Mouse (Mus musculus) embryonic facial prominence, embryonic 11.5 days (tissue): ENCODE results near the gene Sec24d. TPM values are rescaled to one million over a fixed set of nuclear protein-coding genes. Genes with fewer than 3 reads are reported as not detected.

Source experiments
- ATAC-seq: fragments of 200-750 bp; cut with Nextera tagmentation; replicated peaks from 2 replicates; pipeline ENCODE4 v1.8.0; 2017; ENCODE audit warnings: low read depth; ENCODE audit not compliant: insufficient number of reproducible peaks, low FRiP score, low TSS enrichment
- DNase-seq: peaks from one replicate; pipeline ENCODE4 v3.0.0-alpha.2; 2015; ENCODE audit warnings: low spot score
- H3K27ac ChIP-seq: fragments of 300-500 bp; sonication (generic); replicated peaks from 2 replicates; pipeline ENCODE4 v1.5.1; 2014; ENCODE audit warnings: mild to moderate bottlenecking, low read depth, low read length, control low read depth
- H3K27me3 ChIP-seq: fragments of 300-500 bp; sonication (generic); 2 replicates; pipeline ENCODE4 v1.6.1; 2014; ENCODE audit warnings: mild to moderate bottlenecking, low read length, moderate library complexity, mixed read lengths; ENCODE audit not compliant: control insufficient read depth, insufficient read depth
- H3K36me3 ChIP-seq: fragments of 300-500 bp; sonication (generic); replicated peaks from 2 replicates; pipeline ENCODE4 v1.6.1; 2014; ENCODE audit warnings: low read depth, mild to moderate bottlenecking, low read length, moderate library complexity, mixed read lengths; ENCODE audit not compliant: control insufficient read depth, insufficient read depth
- H3K4me1 ChIP-seq: fragments of 300-500 bp; sonication (generic); 2 replicates; pipeline ENCODE4 v1.6.1; 2014; ENCODE audit warnings: low read length, mixed read lengths; ENCODE audit not compliant: control insufficient read depth, insufficient read depth
- H3K4me2 ChIP-seq: fragments of 300-500 bp; sonication (generic); 2 replicates; pipeline ENCODE4 v1.6.1; 2014; ENCODE audit warnings: low read depth, mild to moderate bottlenecking, control low read depth, low read length, moderate library complexity
- H3K4me3 ChIP-seq: fragments of 300-500 bp; sonication (generic); 2 replicates; pipeline ENCODE4 v1.5.1; 2014; ENCODE audit warnings: low read depth, low read length, control low read depth
- H3K9ac ChIP-seq: fragments of 300-500 bp; sonication (generic); replicated peaks from 2 replicates; pipeline ENCODE4 v1.6.1; 2014; ENCODE audit warnings: mild to moderate bottlenecking, control low read depth, low read length
- H3K9me3 ChIP-seq: fragments of 300-500 bp; sonication (generic); replicated peaks from 2 replicates; pipeline ENCODE4 v1.6.1; 2016; ENCODE audit warnings: mild to moderate bottlenecking, low read length, inconsistent platforms, mixed read lengths; ENCODE audit not compliant: control insufficient read depth
- WGBS: fragments of 180-500 bp; shearing (Covaris S2); extraction: QIAGEN DNeasy Blood & Tissue Kit; methylation state at CpG from one replicate; pipeline ENCODE4 v1.1.7; 2014; 5-methylcytosine and 5-hydroxymethylcytosine counted together
- polyA plus RNA-seq: library from polyadenylated mRNA; unstranded; fragments of >200 nt; fragmentation: Nextera tagmentation; extraction: Ambion mirVana; gene quantifications from 2 replicates; pipeline ENCODE4 v1.2.1, GENCODE M21; 2014

Sec24d gene
- polyA plus RNA-seq, 1 experiment from 2014 or later: 38.3 TPM

DNA sequence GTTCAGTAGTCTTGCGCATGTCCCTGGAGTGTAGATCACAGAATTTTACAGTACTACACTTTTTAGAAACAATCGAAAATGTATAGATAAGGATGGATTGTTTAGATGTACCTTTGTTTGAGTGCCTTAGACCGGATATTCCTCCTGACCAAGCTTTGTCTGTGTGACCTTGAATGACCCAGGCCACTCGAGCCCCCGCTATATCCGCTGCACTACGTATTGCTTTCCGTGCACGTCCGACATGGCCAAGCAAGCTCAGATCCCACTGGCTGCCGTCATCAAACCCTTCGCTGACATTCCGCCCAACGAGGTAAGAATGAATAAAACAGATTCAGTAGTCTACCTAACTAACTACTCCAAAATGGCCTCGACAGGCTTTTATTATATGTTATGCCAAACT, 38.4 kb downstream of the Sec24d start:
- H3K27me3 ChIP-seq: no peaks in the 10 kb centered on the region
- 91% methylated on average over 15 of the region's 15 CpGs for WGBS
- no peaks in the 10 kb centered on the region for H3K4me1 ChIP-seq
- ATAC-seq (no peak), DNase-seq (no peak)
- H3K36me3 ChIP-seq: no peaks in the 10 kb centered on the region
- no peak overlapping the region for H3K9ac ChIP-seq
- no peak overlapping the region for H3K4me2 ChIP-seq
- no peak overlapping the region for H3K27ac ChIP-seq
- H3K9me3 ChIP-seq: no peaks in the 10 kb centered on the region
- H3K4me3 ChIP-seq: no peak overlapping the region

DNA sequence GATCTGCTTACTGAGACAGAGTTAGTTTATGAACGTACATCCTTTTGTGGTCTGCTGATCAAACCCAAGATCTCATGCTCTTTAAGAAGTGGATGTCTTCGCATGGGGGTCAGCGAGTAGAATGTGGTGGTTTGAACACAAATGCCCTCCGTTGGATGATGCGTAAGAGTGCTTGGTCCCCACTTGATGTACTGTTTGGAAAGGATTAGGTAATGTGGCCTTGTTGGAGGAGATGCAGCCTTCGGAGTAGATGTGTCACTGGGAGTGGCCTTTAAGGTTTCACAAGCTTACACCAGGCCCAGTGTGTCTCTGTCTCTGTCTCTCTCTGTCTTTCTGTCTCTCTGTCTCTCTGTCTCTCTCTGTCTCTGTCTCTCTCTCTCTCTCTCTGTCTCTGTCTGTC, 40.2 kb downstream of the Sec24d start:
- DNase-seq: no peak
- no peak for ATAC-seq
- Histone ChIP-seq H3K27me3 (no peaks in the 10 kb centered on the region), H3K4me3 (no peak overlapping the region), H3K9me3 (no peaks in the 10 kb centered on the region), H3K4me2 (no peak overlapping the region), H3K4me1 (no peaks in the 10 kb centered on the region), H3K9ac (no peak overlapping the region), H3K36me3 (no peaks in the 10 kb centered on the region), H3K27ac (no peak overlapping the region)
- WGBS: 96% methylated on average over 6 of the region's 6 CpGs

DNA sequence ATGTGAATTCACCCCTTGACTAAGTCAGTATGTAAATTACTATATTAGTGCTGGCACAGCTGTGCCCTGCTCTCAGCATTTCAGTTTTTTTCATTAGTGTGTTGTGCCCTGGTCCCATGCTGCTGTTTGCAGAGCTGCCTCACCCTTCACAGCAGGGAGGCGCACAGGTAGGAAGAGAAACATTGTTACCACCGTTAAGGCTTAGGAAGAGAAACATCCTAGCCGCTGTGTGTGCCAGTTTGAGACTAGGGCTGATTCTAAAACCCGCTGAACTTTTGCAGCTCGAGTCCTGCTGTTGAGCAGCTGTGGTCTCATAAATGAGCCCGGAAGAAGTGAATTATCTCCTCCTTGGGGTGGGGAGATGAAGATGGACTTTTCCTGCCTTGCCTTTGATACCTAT, 41.9 kb downstream of the Sec24d start:
- no peaks in the 10 kb centered on the region for H3K4me1 ChIP-seq
- WGBS: 72% methylated on average over 6 of the region's 6 CpGs
- no peak overlapping the region for H3K27ac ChIP-seq
- H3K36me3 ChIP-seq: no peaks in the 10 kb centered on the region
- no peak overlapping the region for H3K4me3 ChIP-seq
- no peaks in the 10 kb centered on the region for H3K27me3 ChIP-seq
- ATAC-seq (no peak), DNase-seq (no peak)
- H3K9me3 ChIP-seq: no peaks in the 10 kb centered on the region
- no peak overlapping the region for H3K4me2 ChIP-seq
- H3K9ac ChIP-seq: no peak overlapping the region

DNA sequence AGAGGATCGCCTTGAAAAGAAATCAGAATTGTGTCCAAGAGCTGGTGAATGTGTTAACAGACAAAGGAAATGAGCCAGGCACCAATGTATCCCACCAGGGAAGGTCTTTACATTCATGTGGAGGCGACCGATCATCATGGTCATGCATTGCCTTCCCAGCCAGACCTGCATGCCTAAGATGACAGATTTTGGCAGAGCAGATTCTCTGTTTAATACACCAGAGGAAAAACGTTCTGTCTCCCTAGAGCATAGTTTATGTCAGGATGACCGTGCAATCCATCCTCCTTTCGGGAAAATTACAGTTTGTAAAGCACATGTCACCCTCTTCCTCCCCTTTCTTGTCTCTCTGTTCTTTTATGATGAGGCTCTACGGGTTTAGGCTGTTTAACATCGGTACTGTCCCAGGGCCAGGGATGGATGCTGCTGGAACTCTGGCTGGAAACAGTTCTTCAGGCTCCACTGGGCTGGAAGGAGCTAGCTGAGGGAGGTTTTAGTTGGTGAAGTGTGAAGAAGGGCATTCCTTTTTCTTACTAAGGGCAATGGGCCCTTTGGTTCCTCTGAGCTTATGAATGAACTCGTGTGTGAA, 45.3 kb downstream of the Sec24d start:
- Histone ChIP-seq H3K4me1 (no peaks in the 10 kb centered on the region), H3K27me3 (no peaks in the 10 kb centered on the region), H3K4me2 (no peak overlapping the region), H3K27ac (no peak overlapping the region), H3K4me3 (no peak overlapping the region), H3K9me3 (no peaks in the 10 kb centered on the region), H3K9ac (no peak overlapping the region), H3K36me3 (no peaks in the 10 kb centered on the region)
- WGBS: 88% methylated on average over 9 of the region's 9 CpGs
- ATAC-seq (no peak), DNase-seq (no peak)

DNA sequence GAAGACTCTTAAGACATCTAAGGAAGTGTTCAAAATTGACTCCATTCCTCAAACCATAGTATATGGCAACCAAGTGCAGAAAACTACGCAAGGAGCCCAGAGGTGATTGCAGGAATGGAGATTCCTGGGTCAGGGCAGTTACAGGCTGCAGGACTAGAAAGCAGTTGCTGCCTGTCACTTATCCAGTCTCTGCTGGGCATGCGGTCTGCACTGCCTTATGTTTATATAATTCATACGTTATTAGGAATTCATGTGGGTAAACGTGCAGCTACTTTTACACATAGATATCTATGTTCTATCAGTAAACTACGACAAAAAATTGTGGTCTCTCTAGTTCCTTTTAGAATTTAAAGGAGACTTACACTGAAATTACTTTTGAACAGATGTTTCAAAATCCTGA, 46.2 kb downstream of the Sec24d start:
- Histone ChIP-seq H3K36me3 (no peaks in the 10 kb centered on the region), H3K4me1 (no peaks in the 10 kb centered on the region), H3K27ac (no peak overlapping the region), H3K9ac (no peak overlapping the region), H3K4me3 (no peak overlapping the region), H3K4me2 (no peak overlapping the region), H3K27me3 (no peaks in the 10 kb centered on the region), H3K9me3 (no peaks in the 10 kb centered on the region)
- ATAC-seq (no peak), DNase-seq (no peak)
- 67% methylated on average over 5 of the region's 5 CpGs for WGBS

DNA sequence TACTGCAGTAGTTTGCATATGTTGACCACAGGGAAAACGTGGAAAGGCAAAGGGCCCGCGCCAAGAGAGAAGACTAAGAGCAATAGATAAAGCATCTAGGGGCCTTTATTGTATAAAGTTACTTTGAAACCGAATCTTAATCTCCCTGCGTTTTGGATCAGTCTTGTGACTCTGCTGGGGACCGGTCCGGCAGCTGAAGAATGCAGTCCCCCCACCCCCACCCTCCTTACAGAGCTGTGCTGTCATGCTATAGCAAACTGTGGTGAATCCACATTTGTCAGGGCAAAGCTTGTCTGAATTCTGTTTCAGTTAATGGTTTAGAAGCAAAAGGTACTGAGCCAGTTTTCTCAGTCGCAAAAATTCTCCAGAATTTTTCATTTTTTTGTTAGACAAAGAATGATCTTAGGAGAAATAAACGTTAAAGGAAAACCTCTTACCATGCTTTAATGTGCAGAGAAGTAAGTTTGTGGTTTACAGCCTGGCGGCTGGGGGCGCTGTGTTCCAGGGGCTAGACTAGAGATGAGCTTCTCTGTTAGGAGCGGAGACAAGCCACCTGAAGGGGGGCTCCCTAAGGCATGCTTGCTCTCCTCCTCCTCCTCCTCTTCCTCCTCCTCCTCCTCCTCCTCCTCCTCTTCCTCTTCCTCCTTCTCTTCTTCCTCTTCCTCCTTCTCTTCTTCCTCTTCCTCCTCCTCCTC, 46.8 kb downstream of the Sec24d start:
- ATAC-seq: no peak
- peak; percentile 12 for DNase-seq
- Histone ChIP-seq H3K4me1 (no peaks in the 10 kb centered on the region), H3K36me3 (no peaks in the 10 kb centered on the region), H3K9ac (no peak overlapping the region), H3K4me3 (no peak overlapping the region), H3K27ac (no peak overlapping the region), H3K27me3 (no peaks in the 10 kb centered on the region), H3K4me2 (no peak overlapping the region), H3K9me3 (no peaks in the 10 kb centered on the region)
- WGBS: 24% methylated on average over 12 of the region's 12 CpGs

DNA sequence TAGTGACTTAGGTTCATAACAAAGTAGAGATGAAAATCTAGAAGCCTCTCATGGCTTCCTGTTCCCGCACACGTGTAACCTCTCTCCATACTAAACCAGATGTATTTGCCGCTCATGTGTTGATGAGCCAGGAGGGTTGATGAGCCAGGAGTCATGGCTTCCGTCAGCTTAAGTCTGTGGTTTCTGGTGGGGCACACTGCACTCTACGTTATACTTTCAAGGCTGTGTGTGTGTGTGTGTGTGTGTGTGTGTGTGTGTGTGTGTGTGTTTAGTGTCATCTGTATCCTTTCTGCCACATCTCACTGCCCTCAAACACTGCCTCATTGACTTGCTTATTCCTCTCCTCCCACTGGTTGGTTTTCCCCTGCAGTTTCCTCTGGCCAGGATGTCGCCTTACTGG, 48.8 kb downstream of the Sec24d start:
- no peak for DNase-seq
- H3K4me3 ChIP-seq: no peak overlapping the region
- no peak overlapping the region for H3K27ac ChIP-seq
- no peaks in the 10 kb centered on the region for H3K36me3 ChIP-seq
- no peak overlapping the region for H3K9ac ChIP-seq
- no peaks in the 10 kb centered on the region for H3K27me3 ChIP-seq
- H3K4me2 ChIP-seq: no peak overlapping the region
- H3K4me1 ChIP-seq: no peaks in the 10 kb centered on the region
- H3K9me3 ChIP-seq: no peaks in the 10 kb centered on the region
- ATAC-seq: no peak
- 64% methylated on average over 6 of the region's 6 CpGs for WGBS

DNA sequence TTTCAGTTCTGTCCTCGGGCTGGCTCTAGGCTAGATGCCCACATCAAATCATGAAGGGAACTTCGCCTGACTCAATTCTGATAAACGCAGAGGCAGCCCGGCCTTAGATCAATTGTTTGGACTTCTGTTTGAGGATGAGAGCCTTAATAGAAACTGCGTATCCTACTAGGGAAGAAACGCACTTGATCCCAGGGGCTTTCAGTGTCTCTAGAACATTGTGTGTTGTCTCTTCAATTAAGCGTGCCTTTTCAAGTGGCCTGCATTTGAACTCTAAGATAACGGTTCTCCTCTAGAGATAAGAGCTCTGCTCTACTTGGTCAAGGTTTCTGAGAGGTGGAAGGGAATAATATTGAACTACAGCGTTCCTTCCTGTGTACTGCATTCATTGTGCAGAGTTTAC, 49.8 kb downstream of the Sec24d start:
- Histone ChIP-seq H3K27me3 (no peaks in the 10 kb centered on the region), H3K4me3 (no peak overlapping the region), H3K9me3 (no peaks in the 10 kb centered on the region), H3K4me1 (no peaks in the 10 kb centered on the region), H3K4me2 (no peak overlapping the region), H3K36me3 (no peaks in the 10 kb centered on the region), H3K9ac (no peak overlapping the region), H3K27ac (no peak overlapping the region)
- WGBS: 85% methylated on average over 9 of the region's 9 CpGs
- no peak for ATAC-seq
- DNase-seq: no peak
